Mouse (Mus musculus): ENCODE results near the gene Acap1.
"Not testable (repeated sequence)": the region's sequence is repeated elsewhere in the genome, so short reads cannot be mapped to it uniquely, and the experiment has no call there.

Gene Acap1

DNA sequence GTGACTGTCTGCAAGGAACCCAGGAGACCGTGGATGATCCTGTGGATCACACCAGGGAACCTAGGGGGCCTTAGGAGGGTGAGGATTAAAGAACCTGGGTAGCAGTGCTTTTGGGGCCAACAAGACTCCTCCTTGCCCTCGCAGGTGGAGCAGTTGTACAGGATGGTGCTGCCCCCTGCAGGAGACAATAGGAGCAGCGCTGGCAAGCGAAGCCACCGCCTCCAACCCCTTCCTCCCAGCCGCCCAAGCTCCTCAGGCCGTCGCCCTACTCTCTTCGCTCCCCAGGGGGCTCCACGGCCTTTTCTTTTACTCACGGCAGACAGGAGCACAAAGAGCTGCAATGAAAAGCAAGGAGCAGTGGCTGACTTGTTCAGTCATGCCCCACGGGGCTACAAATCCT lies 18.5 kb downstream of the Acap1 start:
- peak; percentile 86 for DNase-seq (ENCODE audit: low read depth, low spot score)

DNA sequence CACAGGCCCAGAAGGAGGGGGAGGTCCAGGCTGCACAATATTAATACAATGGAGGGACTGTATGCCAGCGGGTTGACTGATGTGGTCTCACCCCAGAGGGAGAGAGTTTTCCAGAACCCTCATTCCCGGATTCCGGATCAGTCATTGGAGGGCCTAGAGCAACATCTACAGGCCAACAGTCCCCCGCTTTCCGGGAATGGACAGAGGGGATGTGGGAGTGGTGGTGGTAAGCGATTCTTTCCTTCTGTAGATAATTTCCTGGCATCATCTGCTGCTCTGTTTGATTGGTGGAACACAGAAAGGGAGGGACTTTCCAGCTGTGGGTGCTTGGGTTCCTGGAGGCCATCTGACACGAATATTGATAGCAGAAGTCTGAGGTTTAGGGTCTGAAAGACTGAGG lies 19.2 kb downstream of the Acap1 start:
- DNase-seq (ENCODE audit: low read depth, low spot score), result no peak

GRCm38 (mm10) chr11:69872451-69872850 lies 22.9 kb downstream of the Acap1 start:
- DNase-seq (ENCODE audit: low read depth, low spot score), result no peak

- DNase-seq (ENCODE audit: low read depth, low spot score), result no peak
Measured at GRCm38 (mm10) chr11:69871822-69872221, 23.5 kb downstream of the Acap1 start.

DNA sequence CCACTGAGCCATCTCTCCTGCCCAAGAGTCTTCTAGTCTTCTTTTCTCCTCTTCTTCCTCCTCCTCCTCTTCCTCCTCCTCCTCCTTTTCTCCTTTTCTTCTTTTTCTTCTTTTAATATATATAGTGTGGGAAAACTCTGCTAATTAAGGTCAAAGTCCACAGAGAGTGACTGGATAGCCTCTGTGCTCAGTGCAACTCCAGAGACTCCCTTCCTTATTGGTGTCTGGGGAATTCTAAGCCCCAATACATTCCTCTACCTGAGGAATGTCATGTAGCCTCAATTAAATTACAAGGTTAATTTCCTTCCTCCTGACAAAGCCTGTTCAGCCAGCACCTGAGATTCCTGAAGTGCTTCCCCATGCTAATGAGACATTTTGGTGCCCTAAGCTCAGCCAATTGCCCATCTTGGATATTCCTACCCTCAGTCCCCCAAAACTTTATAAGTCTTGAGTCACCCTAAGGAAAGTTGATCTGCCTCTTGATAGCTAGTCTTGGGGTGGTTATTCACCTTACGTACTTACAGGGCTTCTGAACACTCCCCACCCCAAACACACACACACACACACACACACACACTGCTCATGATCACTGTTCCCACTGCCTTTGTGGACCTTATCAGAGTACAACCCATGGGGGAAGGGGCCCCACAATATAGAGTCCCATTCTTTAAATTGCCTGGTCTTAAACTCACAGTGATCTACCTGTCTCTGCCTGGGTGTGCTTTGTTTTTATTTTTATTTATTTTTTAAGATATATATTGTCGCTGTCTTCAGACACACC lies 24.9 kb downstream of the Acap1 start:
- DNase-seq (ENCODE audit: low read depth, low spot score), result no peak

GRCm38 (mm10) chr11:69867335-69867734 lies 28.0 kb downstream of the Acap1 start:
- DNase-seq (ENCODE audit: low read depth, low spot score), result no peak

GRCm38 (mm10) chr11:69865561-69865960 lies 29.8 kb downstream of the Acap1 start:
- no peak for DNase-seq (ENCODE audit: low read depth, low spot score)

DNA sequence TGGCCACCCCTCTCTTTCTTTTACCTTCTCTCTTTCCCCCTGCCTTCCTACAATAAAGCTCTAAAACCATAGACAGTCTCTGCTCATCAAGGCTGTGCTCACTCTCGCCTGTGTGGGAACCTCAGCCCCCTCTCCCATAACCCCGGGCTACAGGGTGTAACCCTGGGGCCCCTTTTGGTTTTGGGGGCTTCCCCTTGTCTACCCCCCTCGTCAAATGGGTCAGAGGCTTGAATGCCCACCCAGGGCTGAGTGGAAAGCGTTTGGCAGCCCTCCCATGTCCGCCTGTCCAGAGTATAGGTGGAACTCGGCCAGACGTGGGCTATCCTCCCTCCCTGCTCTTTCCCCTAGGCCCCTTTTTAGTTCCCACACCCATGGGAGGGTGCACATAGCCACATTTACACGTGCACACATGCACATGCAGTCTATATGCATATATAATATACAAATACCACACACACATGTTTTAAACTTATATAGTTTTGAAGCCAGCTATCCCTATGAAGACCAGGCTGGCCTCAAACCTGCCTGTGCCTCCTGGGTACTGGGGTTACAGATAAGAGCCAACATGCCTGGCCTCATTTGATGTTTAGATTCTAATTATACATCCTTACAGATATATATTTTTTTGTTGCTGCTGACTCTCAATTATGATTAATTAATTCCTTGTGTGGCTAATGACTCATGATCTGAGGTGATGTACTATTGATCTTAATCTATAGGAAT lies 31.0 kb downstream of the Acap1 start:
- no peak for DNase-seq (ENCODE audit: low read depth, low spot score)

DNA sequence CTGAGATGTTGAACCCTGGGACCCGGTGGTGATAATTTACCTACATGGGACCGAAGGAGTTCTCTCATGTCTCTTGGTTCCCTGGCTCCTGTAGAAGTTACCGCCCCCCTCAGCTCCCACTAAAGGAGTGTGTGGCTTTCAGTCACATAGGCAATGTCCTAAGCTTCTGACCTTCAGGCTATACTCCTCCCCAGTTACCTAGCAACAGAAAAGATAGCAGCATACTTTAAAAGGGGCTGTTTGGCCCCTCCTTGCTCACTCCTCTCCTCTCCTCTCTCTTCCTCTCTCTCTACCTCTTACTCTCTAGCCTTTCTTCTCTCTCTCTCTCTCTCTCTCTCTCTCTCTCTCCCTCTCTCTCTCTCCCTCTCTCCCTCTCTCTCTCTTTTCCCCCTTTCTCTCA lies 31.6 kb downstream of the Acap1 start:
- not testable (repeated sequence) for DNase-seq (ENCODE audit: low read depth, low spot score)

GRCm38 (mm10) chr11:69858113-69858998 lies 37.0 kb downstream of the Acap1 start, which contains the start of gene Tnk1:
Gene Tnk1 (minus strand): TSS chr11:69858730.
- no peak for DNase-seq (ENCODE audit: low read depth, low spot score)

GRCm38 (mm10) chr11:69855347-69855746 lies 40.0 kb downstream of the Acap1 start:
- DNase-seq (ENCODE audit: low read depth, low spot score), result no peak

DNA sequence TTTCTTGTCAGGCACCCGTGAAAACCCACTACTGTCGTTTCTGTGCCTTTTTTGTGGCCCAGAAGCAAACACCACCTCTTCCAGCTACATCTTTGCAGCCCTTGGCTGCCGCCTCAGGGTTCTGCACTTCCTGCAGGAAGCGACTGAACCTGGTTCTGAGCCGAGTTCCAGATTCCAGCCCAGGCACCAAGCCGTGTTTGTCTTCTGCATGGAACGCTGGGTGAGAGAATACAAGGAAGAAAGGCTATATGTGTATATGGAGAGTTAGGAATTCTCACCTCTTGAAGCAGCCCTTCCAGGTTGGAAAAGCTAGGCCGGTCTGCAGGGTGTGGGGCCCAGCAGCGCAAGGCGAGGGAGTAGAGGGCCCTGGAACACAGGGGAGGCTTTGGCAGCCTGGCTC lies 40.7 kb downstream of the Acap1 start:
- DNase-seq (ENCODE audit: low read depth, low spot score), result no peak

- no peak for DNase-seq (ENCODE audit: low read depth, low spot score)
Measured at GRCm38 (mm10) chr11:69853994-69854393, 41.3 kb downstream of the Acap1 start.

DNA sequence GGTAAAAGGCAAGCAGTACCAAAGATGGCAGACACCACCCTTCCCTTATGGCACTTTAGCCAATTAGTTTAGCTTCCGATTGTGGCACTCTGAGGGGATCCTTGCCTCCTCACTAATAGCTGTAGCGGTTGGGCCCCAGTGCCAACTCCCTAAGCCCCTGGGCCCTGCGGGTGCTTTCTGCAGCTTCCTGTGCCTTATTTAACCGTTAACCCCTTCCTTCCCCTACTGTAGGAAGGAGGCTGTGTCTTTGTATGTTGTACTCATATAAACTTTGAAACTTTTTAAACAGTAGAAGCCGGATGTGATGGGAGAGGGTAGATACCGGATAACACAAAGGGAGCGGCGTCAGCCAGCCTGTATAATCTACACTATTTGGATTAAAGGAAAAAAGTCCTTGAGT lies 44.6 kb downstream of the Acap1 start:
- no peak for DNase-seq (ENCODE audit: low read depth, low spot score)

DNA sequence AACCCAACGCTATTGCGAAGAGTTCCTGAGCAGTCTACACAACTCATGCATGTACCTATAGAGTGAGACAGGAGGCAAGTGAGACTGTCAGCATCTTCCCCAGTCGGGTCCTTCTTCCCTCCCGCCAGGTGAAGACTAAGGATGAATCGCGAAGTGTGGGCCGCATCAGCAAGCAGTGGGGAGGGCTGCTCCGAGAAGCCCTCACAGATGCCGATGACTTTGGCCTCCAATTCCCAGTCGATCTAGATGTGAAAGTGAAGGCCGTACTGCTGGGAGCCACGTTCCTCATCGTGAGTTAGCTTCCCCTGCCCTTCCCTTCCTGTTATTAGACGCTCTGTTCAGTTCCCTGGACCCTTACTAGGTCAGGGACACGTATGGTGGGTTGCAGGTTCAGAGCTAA lies 45.5 kb downstream of the Acap1 start:
- no peak for DNase-seq (ENCODE audit: low read depth, low spot score)

DNA sequence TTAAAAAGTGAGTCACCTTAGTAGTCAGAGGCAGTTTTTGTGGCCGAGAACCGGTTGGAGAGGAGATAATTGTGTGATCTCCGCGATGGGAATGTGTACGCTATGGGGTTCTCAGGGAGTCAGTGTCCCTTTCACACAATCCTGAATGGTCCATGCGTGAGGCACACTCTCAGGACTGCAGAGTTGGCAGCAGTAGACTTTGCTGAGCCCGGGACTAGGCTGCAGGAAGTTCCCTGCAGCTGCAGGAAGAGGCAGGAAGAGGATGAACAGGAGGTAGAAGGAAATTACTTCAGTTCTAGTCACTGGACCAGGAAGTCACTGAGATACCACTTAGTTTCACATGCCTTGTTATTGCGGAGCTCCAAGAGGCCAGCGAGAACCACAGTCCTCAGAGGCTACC lies 46.2 kb downstream of the Acap1 start:
- no peak for DNase-seq (ENCODE audit: low read depth, low spot score)

DNA sequence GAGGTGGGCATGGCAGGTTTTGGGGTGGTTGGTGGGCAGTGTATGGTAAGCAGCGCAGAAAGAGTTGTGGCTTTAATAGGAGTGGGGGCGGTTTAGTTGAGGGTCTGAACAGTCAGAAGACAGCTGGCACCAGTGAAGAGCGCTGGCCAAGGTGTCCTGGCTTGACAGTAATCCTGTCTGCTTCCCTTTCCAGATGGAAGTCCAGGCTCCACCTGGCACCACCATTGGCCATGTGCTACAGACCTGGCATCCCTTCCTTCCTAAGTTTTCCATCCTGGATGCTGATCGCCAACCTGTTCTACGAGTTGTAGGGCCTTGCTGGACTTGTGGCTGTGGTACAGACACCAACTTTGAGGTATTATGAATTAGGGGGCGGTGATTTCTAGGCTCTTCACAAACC lies 47.3 kb downstream of the Acap1 start:
- no peak for DNase-seq (ENCODE audit: low read depth, low spot score)

DNA sequence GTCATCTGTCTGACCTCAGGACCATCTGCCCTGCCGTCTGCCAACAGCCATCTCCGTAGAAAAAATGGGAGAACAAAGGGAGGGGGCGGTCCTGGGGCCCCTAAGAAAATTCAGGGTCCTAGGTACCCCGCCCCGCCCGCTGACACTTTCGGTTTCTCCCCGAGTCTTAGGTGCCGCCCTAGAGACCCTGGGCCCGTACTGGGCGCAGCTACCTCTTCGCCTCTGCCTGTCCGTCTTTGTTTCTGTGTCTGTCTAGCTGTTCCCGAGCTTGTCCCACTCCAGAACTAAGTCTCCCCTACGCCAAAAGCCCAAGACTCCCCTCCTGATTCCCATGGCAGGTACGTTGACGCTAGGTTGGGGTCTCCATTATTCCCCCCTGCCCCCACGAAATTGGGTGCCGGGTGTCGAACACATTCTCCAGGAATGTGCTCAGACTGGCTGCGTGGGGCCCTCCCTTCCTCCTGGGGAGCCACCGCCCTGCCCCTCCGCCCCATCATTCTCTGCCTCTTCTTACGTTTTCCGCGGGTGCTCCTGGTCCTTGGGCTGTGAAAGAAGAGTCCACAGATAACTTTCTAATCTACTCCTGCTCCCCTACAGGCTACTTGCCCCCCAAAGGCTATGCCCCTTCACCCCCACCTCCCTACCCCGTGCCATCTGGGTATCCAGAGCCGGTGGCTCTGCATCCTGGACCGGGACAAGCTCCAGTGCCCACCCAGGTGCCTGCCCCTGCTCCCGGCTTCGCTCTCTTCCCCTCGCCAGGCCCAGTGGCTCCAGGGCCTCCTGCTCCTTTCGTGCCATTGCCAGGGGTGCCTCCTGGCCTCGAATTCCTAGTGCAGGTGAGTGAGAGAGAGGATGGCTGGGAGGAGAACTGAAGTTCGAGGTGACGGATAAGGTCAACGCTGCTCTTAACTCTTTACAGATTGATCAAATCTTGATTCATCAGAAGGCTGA lies 48.3 kb downstream of the Acap1 start:
- no peak for DNase-seq (ENCODE audit: low read depth, low spot score)

GRCm38 (mm10) chr11:69846198-69846680 lies 49.1 kb downstream of the Acap1 start, which contains the start of gene Plscr3:
Gene Plscr3 (plus strand): TSS chr11:69846376.
- DNase-seq (ENCODE audit: low read depth, low spot score), result peak; percentile 95

GRCm38 (mm10) chr11:69838714-69839104 lies 56.6 kb downstream of the Acap1 start:
- DNase-seq (ENCODE audit: low read depth, low spot score), result no peak
